Mouse (Mus musculus): ENCODE data around the gene Mtap.
A peak's percentile ranks its signal among the peaks of the same experiment; 100 is the strongest.

Gene Mtap

GRCm38 (mm10) chr4:89136906-89137541, at the start of gene Mtap:
Mtap (plus strand) TSS chr4:89137122.
- DNase-seq (ENCODE audit: low read depth, low spot score), result peak; percentile 82

- no peak for DNase-seq (ENCODE audit: low read depth, low spot score)
These were observed 47.8 kb upstream of the Mtap start for GRCm38 (mm10) chr4:89089110-89089509.

- DNase-seq (ENCODE audit: low read depth, low spot score), result no peak
These were observed 46.7 kb upstream of the Mtap start for GRCm38 (mm10) chr4:89090217-89090616.

DNA sequence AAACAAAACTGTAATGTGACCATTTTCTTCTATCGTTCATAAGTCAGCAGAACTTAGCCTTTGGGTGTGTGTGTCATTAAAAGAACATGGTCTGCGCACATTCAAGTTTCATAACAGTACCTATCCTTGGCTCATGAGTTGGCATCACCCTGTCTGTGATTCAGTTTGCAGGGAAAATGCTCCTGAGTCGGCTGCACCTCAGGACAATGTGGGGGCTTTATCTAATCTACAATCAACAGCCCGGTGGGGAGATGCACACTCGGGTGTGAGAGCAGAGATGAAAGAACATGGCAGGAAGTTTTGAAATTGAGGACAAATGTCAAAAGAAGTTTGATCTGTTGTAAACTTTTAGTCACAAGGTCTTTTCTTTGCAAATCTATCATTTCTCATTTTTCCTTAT, 44.8 kb upstream of the Mtap start:
- no peak for DNase-seq (ENCODE audit: low read depth, low spot score)

GRCm38 (mm10) chr4:89094773-89095172, 42.1 kb upstream of the Mtap start:
- no peak for DNase-seq (ENCODE audit: low read depth, low spot score)

GRCm38 (mm10) chr4:89098261-89098660, 38.7 kb upstream of the Mtap start:
- no peak for DNase-seq (ENCODE audit: low read depth, low spot score)

GRCm38 (mm10) chr4:89101276-89101675, 35.6 kb upstream of the Mtap start:
- no peak for DNase-seq (ENCODE audit: low read depth, low spot score)

DNA sequence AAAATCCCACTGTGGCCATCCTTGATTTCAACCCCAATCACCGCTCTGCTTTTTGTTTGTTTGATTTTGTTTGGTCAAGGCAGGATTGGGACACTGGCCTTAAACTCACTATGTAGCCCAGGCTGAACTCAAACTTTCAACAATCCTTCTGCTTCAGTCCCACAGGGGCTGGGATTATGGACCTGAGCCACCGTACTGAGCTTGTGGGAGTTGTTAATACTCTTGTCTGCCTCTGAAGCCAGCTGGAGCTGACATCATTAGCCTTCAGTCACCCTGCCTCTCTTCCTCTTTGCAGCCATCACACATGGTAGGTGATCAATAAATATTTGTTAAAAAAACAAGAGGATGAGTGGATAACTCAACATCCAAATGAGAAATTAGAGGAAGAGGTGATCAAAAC, 34.6 kb upstream of the Mtap start:
- DNase-seq (ENCODE audit: low read depth, low spot score), result no peak

GRCm38 (mm10) chr4:89105486-89105885, 31.4 kb upstream of the Mtap start:
- no peak for DNase-seq (ENCODE audit: low read depth, low spot score)

DNA sequence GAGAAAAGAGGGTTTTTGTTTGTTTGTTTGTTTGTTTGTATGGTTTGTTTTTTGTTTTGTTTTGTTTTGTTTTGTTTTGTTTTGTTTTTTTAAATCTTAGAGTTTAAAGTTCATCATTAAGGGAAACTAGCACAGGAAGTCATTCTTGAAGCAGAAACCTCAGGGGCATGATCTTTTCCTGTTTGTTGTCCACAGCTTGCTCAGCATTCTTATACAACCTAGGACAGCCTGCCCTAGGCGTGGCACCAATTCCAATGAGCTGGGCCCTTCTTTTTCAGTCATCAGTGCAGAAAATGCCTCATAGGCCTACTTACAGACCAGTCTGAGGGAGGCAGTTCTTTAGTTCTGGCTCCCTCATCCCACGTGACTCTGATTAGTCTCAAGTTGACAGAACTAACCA, 30.4 kb upstream of the Mtap start:
- DNase-seq (ENCODE audit: low read depth, low spot score), result no peak

GRCm38 (mm10) chr4:89112168-89112710, 24.7 kb upstream of the Mtap start:
- DNase-seq (ENCODE audit: low read depth, low spot score), result no peak

DNA sequence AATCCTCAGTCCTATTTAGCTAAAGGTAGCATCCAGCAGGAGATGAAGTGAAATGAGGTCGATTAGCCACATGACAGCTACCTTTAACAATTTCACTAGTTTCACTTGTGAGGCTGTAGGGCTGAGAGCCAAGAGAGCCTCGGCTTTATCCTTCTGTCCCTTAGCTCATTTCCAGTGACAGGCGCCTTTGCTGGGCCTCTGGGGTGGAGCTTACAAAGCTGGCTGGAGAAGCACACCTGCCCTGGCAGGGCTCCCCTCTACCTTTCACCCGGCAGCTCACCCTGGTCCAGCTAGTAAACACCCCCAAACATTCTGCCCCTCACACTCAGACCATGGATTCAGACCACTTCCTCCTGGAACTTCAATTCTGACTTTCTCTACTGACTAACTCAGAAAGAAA, 24.1 kb upstream of the Mtap start:
- DNase-seq (ENCODE audit: low read depth, low spot score), result no peak

DNA sequence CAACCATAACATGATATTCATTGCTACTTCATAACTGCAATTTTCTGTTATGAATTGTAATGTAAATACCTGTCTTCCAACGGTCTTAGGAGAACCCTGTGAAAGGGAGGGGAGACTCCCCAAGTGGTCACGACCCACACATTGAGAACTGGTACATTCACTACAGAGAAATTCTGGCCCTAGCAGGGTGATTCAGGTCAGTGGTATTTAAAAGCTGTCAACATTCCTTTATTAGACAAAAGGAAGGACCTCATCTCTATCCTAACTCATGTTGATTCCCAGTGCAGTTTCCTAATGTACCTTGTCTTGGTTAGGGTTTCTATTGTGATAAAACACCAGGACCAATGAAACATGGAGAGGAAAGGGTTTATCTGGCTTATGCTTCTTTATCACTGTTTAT, 20.9 kb upstream of the Mtap start:
- DNase-seq (ENCODE audit: low read depth, low spot score), result no peak

DNA sequence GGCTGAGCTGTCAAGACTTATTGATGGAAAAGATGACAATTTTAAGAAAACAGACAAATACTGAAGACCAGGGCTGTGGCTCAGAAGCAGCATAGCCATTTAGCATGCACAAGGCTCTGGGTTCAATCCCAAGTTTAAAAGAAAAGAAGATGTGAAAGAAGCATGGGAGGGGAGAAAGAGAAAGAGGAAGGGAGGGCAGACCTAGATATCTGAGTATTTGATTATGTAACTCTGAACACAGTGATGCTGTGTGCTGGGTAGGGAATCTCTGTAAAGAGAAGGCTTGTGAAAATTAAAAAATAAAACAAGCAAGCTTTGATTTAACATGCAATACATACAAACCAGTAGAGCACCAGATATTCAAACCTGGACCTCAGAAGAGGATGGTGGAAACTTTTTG, 17.0 kb upstream of the Mtap start:
- DNase-seq (ENCODE audit: low read depth, low spot score), result no peak

DNA sequence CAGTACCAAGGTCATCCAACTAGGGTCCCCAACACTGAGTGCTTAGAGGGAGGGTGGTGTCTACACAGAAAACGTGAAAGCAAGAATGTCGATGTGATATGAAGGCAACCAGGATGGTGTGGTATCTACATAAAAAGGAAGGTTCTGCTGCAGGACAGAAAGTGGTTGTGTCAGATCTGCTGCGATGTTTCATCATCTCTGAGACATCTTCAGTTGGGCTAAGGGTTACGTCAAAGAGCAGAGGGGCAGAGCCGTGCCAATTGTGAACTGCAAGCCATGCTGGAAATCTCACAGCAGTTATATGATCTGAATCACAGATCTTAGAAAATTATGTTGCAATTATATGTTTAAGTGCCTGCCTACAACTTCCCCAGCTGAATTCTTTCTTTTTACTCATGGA, 16.6 kb upstream of the Mtap start:
- DNase-seq (ENCODE audit: low read depth, low spot score), result no peak

DNA sequence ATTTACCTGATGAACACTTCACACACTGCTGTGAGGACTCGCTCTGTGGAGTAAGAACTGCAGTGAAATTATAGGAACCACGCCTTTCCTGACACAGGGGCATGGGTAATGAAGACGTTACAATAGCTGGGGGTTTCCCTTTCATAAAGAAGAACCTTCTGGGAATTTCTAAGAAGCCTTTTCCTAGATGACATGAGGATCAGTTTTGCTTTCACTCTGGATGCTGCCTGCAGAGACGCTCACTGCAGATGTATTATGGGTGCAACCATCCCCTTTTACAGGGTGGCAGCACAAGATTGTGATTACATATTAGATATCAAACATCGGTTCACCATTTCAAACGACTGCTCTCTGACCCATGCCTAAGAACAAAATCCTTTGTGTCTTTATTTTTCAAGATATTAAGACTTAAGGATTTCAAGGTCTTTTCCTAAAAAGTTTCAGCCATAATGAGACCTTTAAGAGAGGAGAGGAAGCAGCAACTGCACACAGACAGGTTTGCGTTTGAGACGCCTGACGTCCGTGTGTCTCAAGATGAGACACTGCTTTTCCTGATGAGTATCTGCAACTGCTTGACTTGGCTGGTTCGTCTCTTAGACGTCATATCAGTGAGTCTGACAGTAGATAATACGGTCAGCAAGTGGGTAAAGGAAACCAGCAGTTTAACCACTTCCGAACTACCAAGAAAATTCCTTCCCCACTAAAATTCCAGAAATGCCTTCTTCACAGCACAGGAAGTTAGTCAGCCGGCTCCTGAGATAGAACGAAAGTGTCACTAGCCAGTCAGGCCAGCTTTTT, 13.3 kb upstream of the Mtap start:
- DNase-seq (ENCODE audit: low read depth, low spot score), result no peak

DNA sequence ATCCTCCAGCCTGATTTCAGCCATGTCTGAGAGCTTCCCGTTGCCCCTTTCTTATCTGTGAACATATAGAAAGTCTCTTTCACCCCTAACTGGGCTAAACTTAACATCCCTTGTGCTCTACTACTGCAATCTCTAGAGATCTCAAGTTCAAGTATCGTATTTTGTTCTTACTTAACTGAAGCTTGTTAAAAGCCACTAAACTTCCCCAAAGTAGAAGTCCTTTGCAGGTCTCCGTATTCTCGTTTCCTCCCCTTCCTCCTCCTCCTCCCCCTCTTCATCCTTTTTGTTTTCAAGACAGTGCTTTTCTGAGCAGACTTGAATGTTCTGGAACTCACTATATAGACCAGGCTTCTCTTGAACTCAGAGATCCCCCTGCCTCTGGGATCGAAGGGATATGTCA, 9.2 kb upstream of the Mtap start:
- DNase-seq (ENCODE audit: low read depth, low spot score), result no peak

- DNase-seq (ENCODE audit: low read depth, low spot score), result peak; percentile 76
These were observed 8.6 kb upstream of the Mtap start for GRCm38 (mm10) chr4:89128080-89128936.

GRCm38 (mm10) chr4:89128937-89129277, 8.0 kb upstream of the Mtap start:
- no peak for DNase-seq (ENCODE audit: low read depth, low spot score)

GRCm38 (mm10) chr4:89129311-89129913, 7.5 kb upstream of the Mtap start:
- DNase-seq (ENCODE audit: low read depth, low spot score), result peak; percentile 85

- DNase-seq (ENCODE audit: low read depth, low spot score), result no peak
These were observed 5.1 kb upstream of the Mtap start for GRCm38 (mm10) chr4:89131795-89132194.

- DNase-seq (ENCODE audit: low read depth, low spot score), result no peak
These were observed 566 bp upstream of the Mtap start for GRCm38 (mm10) chr4:89136356-89136755.

All from mesoderm, embryonic 11.5 days (tissue).